Mouse (Mus musculus) E14TG2a.4 (cell line): ENCODE measurements at regions not wholly inside any gene's neighbourhood (a gene's known extent, or its start where the extent isn't known, plus 50 kb on each side); places are given as distances from the start of the nearest gene placed in this dataset.
A peak's percentile ranks its signal among the peaks of the same experiment; 100 is the strongest.

ENCODE experiments used
- H3K27me3 ChIP-seq: 2 replicates; pipeline ENCODE4 v1.6.1; 2014; ENCODE audit warnings: low read length, control low read depth; ENCODE audit not compliant: insufficient read depth
- H3K36me3 ChIP-seq: 2 replicates; pipeline ENCODE4 v1.6.1; 2014; ENCODE audit warnings: low read length, control low read depth; ENCODE audit not compliant: insufficient read depth
- H3K4me1 ChIP-seq: replicated peaks from 2 replicates; pipeline ENCODE4 v1.6.1; 2014; ENCODE audit warnings: low read depth, low read length, control low read depth
- H3K4me3 ChIP-seq: replicated peaks from 2 replicates; pipeline ENCODE4 v1.5.1; 2014; ENCODE audit warnings: mild to moderate bottlenecking, low read length
- H3K9me3 ChIP-seq: 2 replicates; pipeline ENCODE4 v1.6.1; 2014; ENCODE audit warnings: low read length, control low read depth
- CTCF ChIP-seq: conservative IDR thresholded peaks from 2 replicates; pipeline ENCODE4 v1.5.1; 2014; ENCODE audit warnings: low read length
- NANOG ChIP-seq: IDR thresholded peaks from 2 replicates; pipeline ENCODE4 v1.6.1; 2014; ENCODE audit warnings: borderline replicate concordance, low read length, mixed read lengths
- POU5F1 ChIP-seq: IDR thresholded peaks from 2 replicates; pipeline ENCODE4 v1.6.1; 2014; ENCODE audit warnings: low read length, borderline replicate concordance

- Histone ChIP-seq H3K36me3 (no peaks in the 10 kb centered on the region), H3K27me3 (no peaks in the 10 kb centered on the region), H3K4me3 (no peak overlapping the region), H3K4me1 (no peaks in the 10 kb centered on the region), H3K9me3 (no peaks in the 10 kb centered on the region)
- TF ChIP-seq NANOG (no peak), CTCF (peak; percentile 29; the same call in 1 of the 2 replicates)
Measured at GRCm38 (mm10) chr5:126699314-126699713, 542.3 kb upstream of the Tmem132c start.

- H3K4me3 ChIP-seq, result no peak overlapping the region
- TF ChIP-seq CTCF, result no peak
- no peak for TF ChIP-seq NANOG
- TF ChIP-seq POU5F1, result no peak
- H3K4me1 ChIP-seq, result peaks cover 3% of the 10 kb centered on the region; the same call in 1 of the 2 replicates
- peaks cover 5% of the 10 kb centered on the region for H3K9me3 ChIP-seq
- peaks cover 6% of the 10 kb centered on the region; the same call in 1 of the 2 replicates for H3K27me3 ChIP-seq
- H3K36me3 ChIP-seq, result no peaks in the 10 kb centered on the region
Measured at GRCm38 (mm10) chr5:126703516-126704282, 537.9 kb upstream of the Tmem132c start.

- Histone ChIP-seq H3K4me3 (no peak overlapping the region), H3K4me1 (peaks cover 3% of the 10 kb centered on the region; the same call in 1 of the 2 replicates), H3K36me3 (no peaks in the 10 kb centered on the region), H3K27me3 (peaks cover 11% of the 10 kb centered on the region; the same call in 1 of the 2 replicates), H3K9me3 (peaks cover 5% of the 10 kb centered on the region)
- TF ChIP-seq NANOG, result no peak
Measured at GRCm38 (mm10) chr5:126705871-126706270, 535.7 kb upstream of the Tmem132c start.

GRCm38 (mm10) chr5:126706701-126707100, 534.9 kb upstream of the Tmem132c start:
- no peak overlapping the region for H3K4me3 ChIP-seq
- H3K4me1 ChIP-seq, result peaks cover 3% of the 10 kb centered on the region; the same call in 1 of the 2 replicates
- no peaks in the 10 kb centered on the region for H3K36me3 ChIP-seq
- peaks cover 11% of the 10 kb centered on the region; the same call in 1 of the 2 replicates for H3K27me3 ChIP-seq
- TF ChIP-seq POU5F1 (no peak), NANOG (no peak), CTCF (no peak)
- peaks cover 5% of the 10 kb centered on the region for H3K9me3 ChIP-seq

- no peak for TF ChIP-seq POU5F1
- TF ChIP-seq NANOG, result no peak
- no peak for TF ChIP-seq CTCF
- Histone ChIP-seq H3K27me3 (peaks cover 16% of the 10 kb centered on the region; the same call in 1 of the 2 replicates), H3K4me3 (no peak overlapping the region), H3K4me1 (no peaks in the 10 kb centered on the region), H3K9me3 (no peaks in the 10 kb centered on the region), H3K36me3 (no peaks in the 10 kb centered on the region)
Measured at GRCm38 (mm10) chr5:126714672-126715071, 526.9 kb upstream of the Tmem132c start.

GRCm38 (mm10) chr5:126718421-126718820, 523.2 kb upstream of the Tmem132c start:
- no peaks in the 10 kb centered on the region for H3K36me3 ChIP-seq
- H3K4me1 ChIP-seq, result peaks cover 3% of the 10 kb centered on the region; the same call in 1 of the 2 replicates
- H3K4me3 ChIP-seq, result no peak overlapping the region
- H3K9me3 ChIP-seq, result no peaks in the 10 kb centered on the region
- peaks cover 17% of the 10 kb centered on the region for H3K27me3 ChIP-seq
- TF ChIP-seq POU5F1 (no peak), CTCF (peak; percentile 65)

- H3K27me3 ChIP-seq, result peaks cover 19% of the 10 kb centered on the region
- no peaks in the 10 kb centered on the region for H3K9me3 ChIP-seq
- no peak overlapping the region for H3K4me3 ChIP-seq
- peaks cover 3% of the 10 kb centered on the region; the same call in 1 of the 2 replicates for H3K4me1 ChIP-seq
- H3K36me3 ChIP-seq, result no peaks in the 10 kb centered on the region
- TF ChIP-seq CTCF (no peak), NANOG (peak; percentile 68; the same call in 1 of the 2 replicates)
Measured at GRCm38 (mm10) chr5:126721300-126721699, 520.3 kb upstream of the Tmem132c start.

- H3K27me3 ChIP-seq, result peaks cover 21% of the 10 kb centered on the region
- TF ChIP-seq CTCF (no peak), POU5F1 (no peak), NANOG (no peak)
- no peaks in the 10 kb centered on the region for H3K9me3 ChIP-seq
- peaks cover 3% of the 10 kb centered on the region; the same call in 1 of the 2 replicates for H3K4me1 ChIP-seq
- no peak overlapping the region for H3K4me3 ChIP-seq
- no peaks in the 10 kb centered on the region for H3K36me3 ChIP-seq
Measured at GRCm38 (mm10) chr5:126723304-126724295, 518.0 kb upstream of the Tmem132c start.
